Mouse (Mus musculus): ENCODE data around the gene Zdhhc17.

Gene Zdhhc17

DNA sequence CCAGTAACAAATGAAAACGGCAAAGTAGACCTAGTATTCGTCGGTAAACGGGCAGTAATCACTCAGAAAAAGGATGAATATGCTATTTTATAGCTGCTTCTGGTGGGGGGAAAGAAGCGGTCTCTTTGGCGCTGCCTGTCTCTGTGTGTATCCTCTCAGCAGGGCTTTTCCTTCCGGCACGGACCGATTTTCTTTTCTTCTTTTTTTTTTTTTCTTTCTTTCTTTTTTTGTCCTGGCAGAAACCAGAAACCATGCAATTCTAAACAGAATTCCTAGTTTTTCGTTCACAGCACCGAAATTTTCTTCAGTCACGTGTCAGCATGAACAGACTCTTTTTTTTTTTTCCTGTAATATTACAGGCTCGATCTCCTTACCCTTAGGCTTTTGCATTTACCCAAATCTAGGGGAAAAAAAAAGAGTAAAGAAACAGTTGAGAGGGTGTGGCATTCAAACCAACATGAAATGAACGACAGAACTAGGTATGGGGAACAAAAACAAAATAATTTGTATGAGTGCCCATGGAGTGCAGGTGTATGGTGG, 1.4 kb upstream of the Zdhhc17 start:
- Histone ChIP-seq H3K36me3 (ENCODE audit: insufficient read depth, low read length) (no peaks in the 10 kb centered on the region), H3K4me1 (replicated peaks; ENCODE audit: low read depth, low read length) (peaks cover 28% of the 10 kb centered on the region), H3K4me3 (replicated peaks; ENCODE audit: low read length) (peak overlapping the region; percentile 89), H3K27me3 (ENCODE audit: insufficient read depth, low read length) (peaks cover 26% of the 10 kb centered on the region), H3K9me3 (ENCODE audit: low read length) (no peaks in the 10 kb centered on the region)
- TF ChIP-seq CTCF (conservative IDR thresholded peaks at IDR 0.05; ENCODE audit: low read length) (no peak), POU5F1 (IDR thresholded peaks at IDR 0.05; ENCODE audit: borderline replicate concordance, low read length) (no peak), NANOG (IDR thresholded peaks at IDR 0.05; ENCODE audit: borderline replicate concordance, low read length) (no peak)

DNA sequence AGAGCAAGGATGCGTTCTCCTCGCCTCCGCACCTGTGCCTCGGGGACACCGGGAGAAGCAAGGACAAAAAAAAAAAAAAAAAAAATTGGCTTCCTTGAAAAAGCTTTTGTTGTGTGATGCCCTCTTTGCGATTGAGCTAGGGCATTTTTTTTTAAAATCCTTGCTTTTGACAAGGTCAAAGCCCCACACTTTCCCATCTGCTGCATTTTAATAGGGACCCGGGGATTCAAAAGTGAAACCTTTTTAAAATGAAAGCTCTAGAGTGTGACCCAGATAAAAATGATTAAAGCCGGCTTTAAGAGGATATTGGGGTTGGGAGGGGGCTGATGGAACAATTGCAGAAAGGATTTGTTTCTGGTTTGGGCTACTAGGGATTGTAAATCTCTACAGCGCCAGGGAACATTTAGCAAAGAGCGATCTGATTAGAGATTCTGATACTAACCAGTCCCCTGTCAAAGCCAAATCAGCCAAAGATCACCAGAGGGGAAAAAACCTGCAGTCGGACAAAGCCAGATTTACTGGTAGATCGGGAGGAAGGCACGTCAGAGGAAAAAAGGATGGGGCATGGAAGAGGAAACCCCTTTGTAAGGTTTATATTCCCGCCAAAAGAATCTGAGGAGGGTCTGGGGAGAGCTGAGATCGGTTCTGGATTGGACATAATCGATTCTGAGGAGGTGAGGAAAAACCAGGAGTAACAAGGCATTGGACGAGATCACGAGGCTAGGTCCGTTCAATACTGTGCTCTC, 713 bp upstream of the Zdhhc17 start:
- Histone ChIP-seq H3K4me1 (replicated peaks; ENCODE audit: low read depth, low read length) (peaks cover 28% of the 10 kb centered on the region), H3K9me3 (ENCODE audit: low read length) (peaks cover 3% of the 10 kb centered on the region; the same call in 1 of the 2 replicates), H3K4me3 (replicated peaks; ENCODE audit: low read length) (peak overlapping the region; percentile 89), H3K36me3 (ENCODE audit: insufficient read depth, low read length) (no peaks in the 10 kb centered on the region), H3K27me3 (ENCODE audit: insufficient read depth, low read length) (peaks cover 26% of the 10 kb centered on the region)
- TF ChIP-seq CTCF (conservative IDR thresholded peaks at IDR 0.05; ENCODE audit: low read length): no peak
- TF ChIP-seq POU5F1 (IDR thresholded peaks at IDR 0.05; ENCODE audit: borderline replicate concordance, low read length): no peak
- no peak for TF ChIP-seq NANOG (IDR thresholded peaks at IDR 0.05; ENCODE audit: borderline replicate concordance, low read length)

DNA sequence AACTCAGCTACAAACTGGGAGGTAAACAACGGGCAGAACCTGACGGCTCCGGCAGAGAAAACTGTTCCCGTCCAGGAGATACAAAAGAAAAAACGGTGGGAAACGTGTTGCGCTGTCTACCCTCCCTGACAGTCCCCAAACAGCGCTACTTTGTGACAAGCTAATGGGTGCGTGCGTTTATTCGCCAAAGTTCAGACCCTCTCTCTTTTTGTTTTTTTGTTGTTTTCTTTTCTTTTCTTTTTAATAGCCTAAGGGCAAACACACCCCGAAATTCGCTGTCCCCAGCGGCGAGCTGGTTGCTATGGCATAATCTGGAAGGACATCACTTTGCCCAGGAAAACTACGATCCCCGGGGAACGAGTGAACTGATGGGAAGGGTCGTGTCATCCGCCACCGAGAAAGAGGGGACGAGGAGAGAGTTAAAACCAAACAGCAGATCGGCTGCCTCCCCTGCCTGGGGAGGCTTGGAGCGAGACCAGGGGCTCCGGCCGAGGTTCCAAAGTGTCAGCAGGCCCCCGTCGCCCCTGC, 763 bp downstream of the Zdhhc17 start:
- Histone ChIP-seq H3K36me3 (ENCODE audit: insufficient read depth, low read length) (peaks cover 3% of the 10 kb centered on the region), H3K27me3 (ENCODE audit: insufficient read depth, low read length) (peaks cover 26% of the 10 kb centered on the region), H3K9me3 (ENCODE audit: low read length) (peaks cover 17% of the 10 kb centered on the region), H3K4me1 (replicated peaks; ENCODE audit: low read depth, low read length) (peaks cover 28% of the 10 kb centered on the region), H3K4me3 (replicated peaks; ENCODE audit: low read length) (peak overlapping the region; percentile 89)
- TF ChIP-seq POU5F1 (IDR thresholded peaks at IDR 0.05; ENCODE audit: borderline replicate concordance, low read length): no peak
- TF ChIP-seq CTCF (conservative IDR thresholded peaks at IDR 0.05; ENCODE audit: low read length): no peak
- TF ChIP-seq NANOG (IDR thresholded peaks at IDR 0.05; ENCODE audit: borderline replicate concordance, low read length): no peak

DNA sequence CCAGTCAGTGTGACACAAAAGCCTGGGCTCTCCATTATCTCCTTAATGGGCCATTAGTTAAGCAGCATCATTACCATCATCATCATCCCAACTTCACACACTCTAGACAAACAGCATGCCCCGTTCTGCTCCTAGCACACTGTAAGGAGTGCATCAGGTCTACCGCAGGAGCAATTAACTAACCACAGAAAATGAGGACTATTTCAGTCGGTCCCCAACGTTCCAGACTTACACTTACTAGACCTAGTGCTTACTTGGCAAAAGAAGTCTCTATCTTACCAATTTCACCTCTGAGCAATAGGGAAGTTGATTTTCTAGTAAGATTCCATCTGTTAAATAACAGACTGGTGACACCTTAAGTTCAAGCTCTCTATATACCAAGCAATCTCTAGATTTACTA, 2.3 kb downstream of the Zdhhc17 start:
- H3K4me3 ChIP-seq (replicated peaks; ENCODE audit: low read length): no peak overlapping the region
- peaks cover 28% of the 10 kb centered on the region for H3K4me1 ChIP-seq (replicated peaks; ENCODE audit: low read depth, low read length)
- peaks cover 17% of the 10 kb centered on the region for H3K27me3 ChIP-seq (ENCODE audit: insufficient read depth, low read length)
- TF ChIP-seq NANOG (IDR thresholded peaks at IDR 0.05; ENCODE audit: borderline replicate concordance, low read length) (no peak), POU5F1 (IDR thresholded peaks at IDR 0.05; ENCODE audit: borderline replicate concordance, low read length) (no peak), CTCF (conservative IDR thresholded peaks at IDR 0.05; ENCODE audit: low read length) (no peak)
- peaks cover 32% of the 10 kb centered on the region for H3K9me3 ChIP-seq (ENCODE audit: low read length)
- peaks cover 5% of the 10 kb centered on the region for H3K36me3 ChIP-seq (ENCODE audit: insufficient read depth, low read length)

DNA sequence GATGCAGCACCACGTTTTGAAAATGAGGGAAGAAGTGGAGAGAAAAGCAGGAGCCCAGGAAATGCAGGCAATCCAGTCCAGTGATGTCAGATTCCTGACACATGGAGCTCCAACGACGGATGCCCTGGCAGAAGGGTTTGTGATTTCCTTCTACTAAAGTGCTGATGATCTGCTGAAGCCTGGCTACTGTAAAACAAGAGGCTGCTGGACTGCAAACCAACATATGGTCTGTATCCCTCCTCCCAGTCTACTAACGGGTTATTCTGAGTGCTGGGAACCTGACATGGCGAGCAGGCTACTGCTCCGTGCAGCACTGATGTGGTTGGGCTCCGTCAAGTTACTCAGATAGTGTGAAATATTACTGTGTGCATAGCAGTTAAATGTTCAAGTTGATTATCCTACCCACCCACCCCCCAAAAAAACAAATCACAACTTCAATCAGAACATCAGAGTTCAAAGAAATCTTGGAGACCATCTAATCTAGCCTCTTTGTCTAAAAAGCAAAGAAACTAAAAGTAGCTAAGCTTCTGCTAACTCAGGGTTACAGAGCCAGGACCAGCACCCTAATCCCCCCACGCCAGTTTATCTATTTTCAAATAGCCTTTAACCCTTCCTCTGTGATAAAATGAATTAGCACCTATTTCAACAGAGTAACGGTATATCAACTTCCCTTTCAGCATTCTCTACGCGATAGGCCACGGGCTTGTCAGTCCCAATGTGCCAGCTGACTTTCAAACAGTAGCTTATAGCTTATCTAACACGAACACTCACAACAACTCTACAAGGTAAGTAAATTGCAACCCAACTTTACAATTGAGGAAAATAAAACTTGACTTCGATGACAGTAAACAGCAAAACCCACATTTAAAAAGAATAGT, 4.1 kb downstream of the Zdhhc17 start:
- H3K9me3 ChIP-seq (ENCODE audit: low read length): peaks cover 33% of the 10 kb centered on the region
- peaks cover 5% of the 10 kb centered on the region for H3K36me3 ChIP-seq (ENCODE audit: insufficient read depth, low read length)
- peaks cover 3% of the 10 kb centered on the region for H3K27me3 ChIP-seq (ENCODE audit: insufficient read depth, low read length)
- no peak overlapping the region for H3K4me3 ChIP-seq (replicated peaks; ENCODE audit: low read length)
- no peak for TF ChIP-seq NANOG (IDR thresholded peaks at IDR 0.05; ENCODE audit: borderline replicate concordance, low read length)
- no peak for TF ChIP-seq POU5F1 (IDR thresholded peaks at IDR 0.05; ENCODE audit: borderline replicate concordance, low read length)
- TF ChIP-seq CTCF (conservative IDR thresholded peaks at IDR 0.05; ENCODE audit: low read length): no peak
- H3K4me1 ChIP-seq (replicated peaks; ENCODE audit: low read depth, low read length): peaks cover 20% of the 10 kb centered on the region

DNA sequence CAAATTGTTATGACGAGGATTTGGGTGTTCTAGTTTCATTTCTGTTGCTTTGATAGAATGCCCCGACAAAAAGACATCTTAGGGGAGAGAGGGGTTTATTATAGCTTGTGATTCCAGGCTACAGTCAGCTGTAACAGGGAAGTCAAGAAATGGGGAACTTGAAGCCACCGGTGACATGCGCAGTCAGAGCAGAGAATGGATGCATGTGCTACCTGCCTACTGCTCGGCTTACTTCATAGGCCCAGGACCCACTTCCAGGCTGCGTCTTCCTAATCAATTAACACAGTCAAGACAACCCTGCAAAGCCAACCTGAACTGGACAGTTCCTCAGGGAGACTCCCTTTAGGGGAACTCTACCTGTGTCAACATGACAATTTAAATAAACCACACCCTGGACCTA, 5.7 kb downstream of the Zdhhc17 start:
- no peak for TF ChIP-seq POU5F1 (IDR thresholded peaks at IDR 0.05; ENCODE audit: borderline replicate concordance, low read length)

DNA sequence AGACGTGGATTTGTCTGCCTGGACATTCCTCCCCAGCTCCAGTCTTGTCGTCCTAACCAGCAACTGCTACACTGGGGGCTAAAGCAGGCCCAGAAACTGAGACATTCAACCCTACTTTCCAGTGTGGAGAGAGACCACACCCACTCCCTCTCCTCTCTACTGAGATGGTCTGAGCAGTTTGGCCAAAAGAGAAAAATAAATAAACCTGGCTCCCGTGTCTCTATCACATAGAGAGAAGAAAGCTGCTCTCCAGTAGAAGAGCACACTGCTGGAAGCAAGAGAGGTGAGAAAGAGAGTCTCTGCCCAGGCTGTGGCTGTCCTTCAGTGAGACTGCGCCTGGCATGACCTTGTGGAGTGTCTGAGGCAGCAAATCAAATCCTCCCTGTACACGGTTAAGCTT, 10.7 kb downstream of the Zdhhc17 start:
- Histone ChIP-seq H3K36me3 (ENCODE audit: insufficient read depth, low read length) (peaks cover 20% of the 10 kb centered on the region), H3K4me1 (replicated peaks; ENCODE audit: low read depth, low read length) (0 out of 2 replicates have a peak, but pooled peaks cover 4% of the 10 kb centered on the region), H3K4me3 (replicated peaks; ENCODE audit: low read length) (no peak overlapping the region), H3K27me3 (ENCODE audit: insufficient read depth, low read length) (no peaks in the 10 kb centered on the region), H3K9me3 (ENCODE audit: low read length) (peaks cover 54% of the 10 kb centered on the region)
- TF ChIP-seq NANOG (IDR thresholded peaks at IDR 0.05; ENCODE audit: borderline replicate concordance, low read length) (no peak), POU5F1 (IDR thresholded peaks at IDR 0.05; ENCODE audit: borderline replicate concordance, low read length) (no peak), CTCF (conservative IDR thresholded peaks at IDR 0.05; ENCODE audit: low read length) (no peak)

More for the DNA sequence above, 5.7 kb downstream of the Zdhhc17 start:
- H3K36me3 ChIP-seq (ENCODE audit: insufficient read depth, low read length): peaks cover 11% of the 10 kb centered on the region
- H3K4me1 ChIP-seq (replicated peaks; ENCODE audit: low read depth, low read length): peaks cover 15% of the 10 kb centered on the region
- peaks cover 41% of the 10 kb centered on the region for H3K9me3 ChIP-seq (ENCODE audit: low read length)
- H3K27me3 ChIP-seq (ENCODE audit: insufficient read depth, low read length): no peaks in the 10 kb centered on the region
- no peak overlapping the region for H3K4me3 ChIP-seq (replicated peaks; ENCODE audit: low read length)

DNA sequence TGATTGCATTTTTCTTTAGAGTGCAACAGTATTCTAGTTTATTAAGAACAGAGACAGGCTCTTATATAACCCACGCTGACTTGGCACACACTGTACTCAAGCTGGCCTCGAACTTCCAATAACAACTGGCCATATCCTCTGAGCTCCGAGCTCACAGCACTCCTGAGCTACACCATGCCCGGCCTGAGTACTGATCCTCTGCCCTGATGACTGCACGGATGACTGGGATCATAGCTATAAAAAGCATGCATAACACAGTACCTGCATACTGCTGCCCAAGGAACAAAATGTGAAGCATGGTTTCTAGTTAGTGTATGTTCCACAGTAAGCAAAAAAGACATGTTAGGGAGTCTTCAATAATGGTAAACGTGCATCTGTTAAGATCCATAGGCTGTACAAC, 12.8 kb downstream of the Zdhhc17 start:
- H3K4me3 ChIP-seq (replicated peaks; ENCODE audit: low read length): no peak overlapping the region
- peaks cover 8% of the 10 kb centered on the region for H3K4me1 ChIP-seq (replicated peaks; ENCODE audit: low read depth, low read length)
- H3K27me3 ChIP-seq (ENCODE audit: insufficient read depth, low read length): no peaks in the 10 kb centered on the region
- TF ChIP-seq NANOG (IDR thresholded peaks at IDR 0.05; ENCODE audit: borderline replicate concordance, low read length): no peak
- TF ChIP-seq CTCF (conservative IDR thresholded peaks at IDR 0.05; ENCODE audit: low read length): no peak
- TF ChIP-seq POU5F1 (IDR thresholded peaks at IDR 0.05; ENCODE audit: borderline replicate concordance, low read length): no peak
- peaks cover 18% of the 10 kb centered on the region for H3K36me3 ChIP-seq (ENCODE audit: insufficient read depth, low read length)
- peaks cover 37% of the 10 kb centered on the region for H3K9me3 ChIP-seq (ENCODE audit: low read length)
